Mouse (Mus musculus): Measurements from ENCODE around the gene Txk. TPM values are rescaled to one million over a fixed set of nuclear protein-coding genes. Genes with fewer than 3 reads are reported as not detected.

The Txk gene
- polyA plus RNA-seq, 1 experiment: 0.82 TPM

GRCm38 (mm10) chr5:72699500-72699818, 53.1 kb downstream of the Txk start:
- 61% methylated on average over 2 of the region's 2 CpGs for WGBS
- no peak for DNase-seq (ENCODE audit: low read depth, low spot score)

GRCm38 (mm10) chr5:72698818-72699499, 53.6 kb downstream of the Txk start:
- 66% methylated on average over 7 of the region's 7 CpGs for WGBS
- no peak for DNase-seq (ENCODE audit: low read depth, low spot score)

- no peak for DNase-seq (ENCODE audit: low read depth, low spot score)
- 73% methylated on average over 3 of the region's 3 CpGs for WGBS
Observed at GRCm38 (mm10) chr5:72698343-72698742, 54.2 kb downstream of the Txk start.

- no peak for DNase-seq (ENCODE audit: low read depth, low spot score)
- 50% methylated on average over 13 of the region's 13 CpGs for WGBS
Observed at GRCm38 (mm10) chr5:72696491-72696890, 56.1 kb downstream of the Txk start.

- no peak for DNase-seq (ENCODE audit: low read depth, low spot score)
- WGBS: 40% methylated on average over 2 of the region's 2 CpGs
Observed at GRCm38 (mm10) chr5:72694684-72695083, 57.9 kb downstream of the Txk start.

- DNase-seq (ENCODE audit: low read depth, low spot score): no peak
- 92% methylated on average over 5 of the region's 5 CpGs for WGBS
Observed at GRCm38 (mm10) chr5:72690516-72690915, 62.1 kb downstream of the Txk start.

- no peak for DNase-seq (ENCODE audit: low read depth, low spot score)
- 93% methylated on average over 7 of the region's 7 CpGs for WGBS
Observed at GRCm38 (mm10) chr5:72689556-72689955, 63.0 kb downstream of the Txk start.

- WGBS: 27% methylated on average over 6 of the region's 6 CpGs
- DNase-seq (ENCODE audit: low read depth, low spot score): no peak
Observed at GRCm38 (mm10) chr5:72681451-72681850, 71.1 kb downstream of the Txk start.

GRCm38 (mm10) chr5:72674994-72675542, 77.5 kb downstream of the Txk start:
- DNase-seq (ENCODE audit: low read depth, low spot score): no peak
- 33% methylated on average over 9 of the region's 9 CpGs for WGBS

- 76% methylated on average over 8 of the region's 8 CpGs for WGBS
- DNase-seq (ENCODE audit: low read depth, low spot score): no peak
Observed at GRCm38 (mm10) chr5:72671017-72671699, 81.4 kb downstream of the Txk start.

- 64% methylated on average over 9 of the region's 9 CpGs for WGBS
Observed at GRCm38 (mm10) chr5:72668351-72668750, 84.2 kb downstream of the Txk start.

GRCm38 (mm10) chr5:72666428-72666827, 86.1 kb downstream of the Txk start:
- 87% methylated on average over 7 of the region's 7 CpGs for WGBS
- DNase-seq (ENCODE audit: low read depth, low spot score): no peak

More at GRCm38 (mm10) chr5:72668351-72668750, 84.2 kb downstream of the Txk start:
- no peak for DNase-seq (ENCODE audit: low read depth, low spot score)

GRCm38 (mm10) chr5:72665281-72665680, 87.3 kb downstream of the Txk start:
- no peak for DNase-seq (ENCODE audit: low read depth, low spot score)
- 51% methylated on average over 5 of the region's 5 CpGs for WGBS

- WGBS: 53% methylated on average over 3 of the region's 3 CpGs
Observed at GRCm38 (mm10) chr5:72664854-72665253, 87.7 kb downstream of the Txk start.

GRCm38 (mm10) chr5:72664126-72664525, 88.5 kb downstream of the Txk start:
- DNase-seq (ENCODE audit: low read depth, low spot score): no peak
- WGBS: 70% methylated on average over 5 of the region's 5 CpGs

More at GRCm38 (mm10) chr5:72664854-72665253, 87.7 kb downstream of the Txk start:
- no peak for DNase-seq (ENCODE audit: low read depth, low spot score)

- 50% methylated on average over 6 of the region's 6 CpGs for WGBS
- no peak for DNase-seq (ENCODE audit: low read depth, low spot score)
Observed at GRCm38 (mm10) chr5:72661051-72661781, 91.4 kb downstream of the Txk start.

- DNase-seq (ENCODE audit: low read depth, low spot score): no peak
- 84% methylated on average over 13 of the region's 13 CpGs for WGBS
Observed at GRCm38 (mm10) chr5:72658375-72658774, 94.2 kb downstream of the Txk start.

GRCm38 (mm10) chr5:72656270-72656791, 96.2 kb downstream of the Txk start:
- WGBS: 13% methylated on average over 7 of the region's 7 CpGs
- DNase-seq (ENCODE audit: low read depth, low spot score): no peak

- 22% methylated on average over 10 of the region's 10 CpGs for WGBS
- no peak for DNase-seq (ENCODE audit: low read depth, low spot score)
Observed at GRCm38 (mm10) chr5:72653068-72653674, 99.4 kb downstream of the Txk start.
